Mouse (Mus musculus): ENCODE data around the gene Tbx10.
"Not testable (repeated sequence)": the region's sequence is repeated elsewhere in the genome, so short reads cannot be mapped to it uniquely, and the experiment has no call there.

The Tbx10 gene

DNA sequence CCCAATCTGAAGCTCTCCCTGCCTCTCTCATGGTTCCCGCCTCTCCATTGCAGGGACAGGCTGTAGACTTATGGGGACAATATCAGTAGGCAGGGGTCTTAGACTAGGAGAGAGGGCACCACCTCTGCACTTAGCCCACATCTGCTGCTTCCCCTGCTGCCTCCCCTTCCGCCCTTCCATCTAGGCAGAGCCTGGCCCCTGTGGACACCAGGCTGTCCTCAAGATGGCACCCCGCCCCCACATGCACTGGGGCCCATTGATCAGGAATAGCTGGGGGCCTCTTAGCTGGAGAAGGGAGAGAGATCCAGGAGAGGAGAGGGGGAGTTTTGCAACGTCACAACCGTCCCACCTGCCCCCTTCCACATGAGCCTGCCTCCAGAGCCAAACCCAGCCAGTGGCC lies at the start of gene Tbx10:
Gene Tbx10, plus strand, starts transcription at position 337 of the 400 bp plus-strand sequence.
- no peak for DNase-seq

DNA sequence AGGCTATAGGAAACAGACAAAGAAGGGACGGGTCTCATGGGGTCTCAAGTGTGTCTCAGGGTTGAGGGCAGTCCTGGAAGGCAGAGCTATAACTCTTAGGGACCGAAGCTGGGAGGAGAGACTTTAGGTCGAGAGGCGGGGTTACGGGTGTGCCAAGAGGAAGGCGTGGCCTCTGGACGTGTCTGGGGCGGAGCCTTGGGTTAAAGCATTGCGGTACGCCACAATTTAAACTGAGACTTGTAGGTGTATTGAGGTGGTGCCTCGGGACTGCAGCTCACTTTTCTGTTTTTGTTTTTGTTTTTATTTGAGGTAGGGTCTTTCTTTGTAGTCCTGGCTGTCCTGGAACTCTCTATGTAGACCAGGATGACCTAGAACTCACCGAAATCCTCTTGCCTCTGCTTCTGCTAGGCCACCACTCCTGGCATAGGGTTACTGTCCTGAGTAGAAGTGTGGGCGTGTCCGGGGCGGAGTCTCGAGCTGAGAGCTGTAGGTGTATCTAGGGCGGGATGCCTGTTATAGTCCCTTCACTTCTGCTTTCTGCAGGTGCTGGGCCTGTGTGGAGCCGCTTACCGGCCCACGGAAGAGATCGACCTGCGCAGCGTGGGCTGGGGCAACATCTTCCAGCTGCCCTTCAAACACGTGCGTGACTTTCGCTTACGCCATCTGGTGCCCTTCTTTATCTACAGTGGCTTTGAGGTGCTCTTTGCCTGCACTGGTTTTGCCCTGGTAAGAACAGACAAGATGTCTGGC lies 49.4 kb upstream of the Tbx10 start:
- peak; percentile 52 for DNase-seq

DNA sequence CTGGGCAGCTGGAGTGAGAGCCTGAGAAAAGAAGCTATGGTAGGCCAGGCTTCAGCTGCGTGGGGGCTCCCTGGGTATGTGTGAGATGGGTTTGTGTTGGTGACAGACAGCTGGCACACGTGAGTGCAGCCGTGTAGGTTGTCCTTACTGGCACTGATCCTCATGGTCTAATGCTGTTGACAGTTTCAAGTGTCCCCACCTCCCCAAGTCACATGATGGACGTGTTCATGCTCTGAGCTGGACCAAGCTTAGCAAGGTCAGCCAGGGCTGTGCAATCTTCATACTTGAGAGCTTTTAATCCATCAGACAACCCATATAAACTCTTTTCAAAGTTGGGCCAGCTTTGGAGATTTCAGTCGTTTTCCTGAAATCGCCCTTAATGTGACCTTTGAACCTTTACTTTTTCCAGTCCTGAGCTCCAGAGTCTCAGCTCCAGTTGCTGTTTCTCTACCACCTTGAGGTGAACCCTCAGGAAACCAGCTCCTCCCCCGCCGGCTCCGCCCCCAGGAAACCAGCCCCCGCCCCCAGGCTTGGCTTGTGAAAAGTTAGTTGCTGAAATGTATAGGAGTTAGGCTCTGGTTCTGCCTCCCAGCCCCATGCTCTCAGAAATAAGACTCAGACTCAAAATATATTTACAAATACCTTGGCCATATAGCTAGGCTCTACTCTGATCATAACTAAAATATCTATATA lies 46.5 kb upstream of the Tbx10 start:
- DNase-seq, result peak; percentile 74

DNA sequence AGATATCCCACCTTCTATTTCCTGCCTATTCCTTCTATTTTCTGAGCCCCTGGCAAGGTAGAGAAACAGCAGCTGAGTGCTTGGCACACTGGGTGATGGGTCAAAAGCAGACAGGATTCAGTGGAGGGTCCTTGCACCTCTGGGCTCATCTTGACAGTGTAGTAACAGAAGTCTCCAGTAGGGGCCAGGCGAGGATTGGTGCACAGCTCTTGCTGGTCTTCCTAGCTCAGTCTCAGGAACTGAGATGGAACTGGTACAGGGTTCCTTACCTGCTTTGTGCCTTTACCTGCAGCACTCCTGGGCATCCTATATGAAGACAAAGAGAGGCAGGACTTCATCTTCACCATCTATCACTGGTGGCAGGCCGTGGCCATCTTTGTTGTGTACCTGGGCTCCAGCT lies 45.8 kb upstream of the Tbx10 start:
- peak; percentile 72 for DNase-seq

DNA sequence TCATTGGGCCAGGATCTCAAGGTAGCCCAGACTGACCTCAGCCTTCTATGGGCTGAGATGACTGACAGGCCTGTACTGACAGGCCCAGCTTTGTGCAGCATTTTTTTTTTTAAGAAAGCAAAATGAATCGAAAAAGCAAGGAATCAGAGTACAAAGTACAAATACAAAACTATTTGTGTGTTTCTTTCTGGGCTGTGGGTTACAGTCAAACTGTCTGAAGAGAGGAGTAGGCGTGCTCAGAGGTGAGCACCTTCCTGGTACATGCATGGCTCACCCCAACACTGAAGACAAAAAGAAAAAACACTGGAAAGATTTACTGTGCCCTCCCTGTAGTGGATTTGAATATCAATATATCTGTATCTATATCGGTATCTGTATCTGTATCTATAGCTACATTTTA lies 44.7 kb upstream of the Tbx10 start:
- no peak for DNase-seq

DNA sequence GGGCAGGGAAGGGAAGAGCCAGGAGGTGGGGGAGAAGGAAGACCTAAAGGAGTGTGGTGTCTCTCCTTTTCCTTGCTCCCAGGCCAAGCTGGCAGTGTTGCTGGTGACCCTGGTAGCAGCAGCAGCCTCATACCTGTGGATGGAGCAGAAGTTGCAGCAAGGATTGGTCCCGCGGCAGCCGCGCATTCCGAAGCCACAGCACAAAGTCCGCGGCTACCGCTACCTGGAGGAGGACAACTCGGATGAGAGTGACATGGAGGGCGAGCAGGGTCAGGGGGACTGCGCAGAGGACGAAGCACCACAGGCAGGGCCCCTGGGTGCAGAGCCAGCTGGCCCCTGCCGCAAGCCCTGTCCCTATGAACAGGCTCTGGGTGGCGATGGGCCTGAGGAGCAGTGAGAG lies 44.0 kb upstream of the Tbx10 start:
- DNase-seq, result peak; percentile 50

DNA sequence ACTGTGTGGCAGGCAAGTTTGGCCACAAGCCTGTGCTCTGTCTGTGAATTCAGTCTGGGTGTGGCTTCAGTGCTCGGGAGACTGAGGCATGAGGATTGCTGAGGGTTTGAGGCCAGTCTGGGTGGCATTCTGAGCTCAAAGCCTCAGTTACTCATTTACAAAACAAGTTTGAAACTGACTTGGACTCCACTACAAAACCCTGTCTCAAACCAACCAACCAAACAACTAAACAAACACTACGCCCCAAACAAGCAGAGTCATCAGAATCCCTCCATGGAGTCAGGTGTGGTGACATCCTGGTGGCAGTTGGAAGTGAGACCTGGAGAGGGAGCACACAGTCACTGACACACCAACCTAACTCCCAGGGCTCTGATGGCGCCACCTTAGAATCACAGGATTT lies 42.2 kb upstream of the Tbx10 start:
- peak; percentile 62 for DNase-seq

DNA sequence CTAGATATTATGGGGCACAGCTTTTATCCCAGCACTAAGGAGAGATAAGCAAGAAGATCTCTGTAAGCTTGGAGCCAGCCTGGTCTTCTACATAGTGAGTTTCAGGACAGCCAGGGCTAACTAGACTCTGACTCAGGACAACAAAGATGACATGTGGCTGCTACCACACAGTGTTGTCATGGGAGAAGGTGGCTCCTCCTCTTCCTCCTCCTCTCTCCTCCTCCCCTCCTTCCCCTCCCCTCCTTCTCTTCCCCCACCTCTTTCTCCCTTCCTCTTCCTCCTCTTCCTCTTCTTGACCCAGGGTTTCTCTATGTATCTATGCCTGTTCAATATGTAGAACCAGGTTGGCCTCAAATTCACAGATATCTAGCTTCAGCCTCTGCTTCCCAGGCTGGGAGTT lies 41.1 kb upstream of the Tbx10 start:
- DNase-seq, result no peak

DNA sequence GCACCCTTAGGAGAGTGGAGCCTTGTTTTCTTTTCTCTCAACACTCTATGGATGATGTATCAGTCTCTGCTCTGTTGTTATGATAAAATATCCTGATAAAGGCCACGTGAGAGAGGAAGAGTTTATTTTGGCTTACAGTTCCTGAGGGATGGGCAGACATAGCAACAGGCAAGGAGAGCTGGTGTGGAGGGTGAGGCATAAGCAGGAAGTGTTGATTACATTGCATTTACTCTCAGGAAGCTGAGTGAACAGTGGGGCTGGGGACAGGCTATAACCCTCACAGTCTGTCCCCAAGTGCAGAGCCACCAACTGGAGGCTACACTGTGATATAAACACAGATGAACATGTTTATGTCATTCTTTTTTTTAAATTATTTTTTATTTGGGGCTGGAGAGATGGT lies 40.5 kb upstream of the Tbx10 start:
- DNase-seq, result no peak

DNA sequence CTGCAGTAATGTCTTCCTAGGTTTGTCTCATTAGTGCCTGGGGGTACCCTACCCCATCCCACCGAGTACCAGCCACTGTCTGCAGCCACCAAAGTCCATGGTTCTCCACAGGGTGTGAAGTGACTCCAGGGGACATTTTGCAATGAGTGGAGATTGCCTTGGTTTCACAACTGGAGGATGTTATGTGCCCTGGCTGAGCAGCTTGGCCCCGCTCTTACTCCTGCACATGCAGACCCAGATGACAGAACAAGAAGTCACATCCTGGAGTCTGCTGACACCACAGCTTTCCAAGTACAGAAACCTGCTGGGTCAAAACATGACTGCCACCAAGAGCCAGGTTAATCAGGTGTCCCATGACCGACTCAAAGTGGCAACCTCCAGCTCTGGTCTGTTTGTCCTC lies 37.5 kb upstream of the Tbx10 start:
- no peak for DNase-seq

DNA sequence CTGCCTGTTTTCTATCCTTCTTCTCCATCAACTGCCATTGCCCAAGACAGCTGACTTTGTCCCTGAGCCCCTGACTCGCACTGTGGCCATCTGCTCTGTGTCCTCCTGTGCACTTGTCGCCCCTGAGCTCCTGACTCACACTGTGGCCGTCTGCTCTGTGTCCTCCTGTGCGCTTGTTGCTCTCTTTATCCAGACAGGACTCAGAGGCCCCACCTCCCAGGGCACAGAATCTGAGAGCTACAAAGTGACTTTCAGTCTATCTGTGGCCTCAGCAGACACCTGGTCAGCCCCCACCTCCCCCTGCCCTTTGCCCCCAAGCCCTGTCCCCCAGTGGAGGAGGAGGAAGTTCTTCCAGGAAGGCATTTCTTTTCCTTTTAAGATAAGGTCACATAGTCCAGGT lies 36.7 kb upstream of the Tbx10 start:
- no peak for DNase-seq

DNA sequence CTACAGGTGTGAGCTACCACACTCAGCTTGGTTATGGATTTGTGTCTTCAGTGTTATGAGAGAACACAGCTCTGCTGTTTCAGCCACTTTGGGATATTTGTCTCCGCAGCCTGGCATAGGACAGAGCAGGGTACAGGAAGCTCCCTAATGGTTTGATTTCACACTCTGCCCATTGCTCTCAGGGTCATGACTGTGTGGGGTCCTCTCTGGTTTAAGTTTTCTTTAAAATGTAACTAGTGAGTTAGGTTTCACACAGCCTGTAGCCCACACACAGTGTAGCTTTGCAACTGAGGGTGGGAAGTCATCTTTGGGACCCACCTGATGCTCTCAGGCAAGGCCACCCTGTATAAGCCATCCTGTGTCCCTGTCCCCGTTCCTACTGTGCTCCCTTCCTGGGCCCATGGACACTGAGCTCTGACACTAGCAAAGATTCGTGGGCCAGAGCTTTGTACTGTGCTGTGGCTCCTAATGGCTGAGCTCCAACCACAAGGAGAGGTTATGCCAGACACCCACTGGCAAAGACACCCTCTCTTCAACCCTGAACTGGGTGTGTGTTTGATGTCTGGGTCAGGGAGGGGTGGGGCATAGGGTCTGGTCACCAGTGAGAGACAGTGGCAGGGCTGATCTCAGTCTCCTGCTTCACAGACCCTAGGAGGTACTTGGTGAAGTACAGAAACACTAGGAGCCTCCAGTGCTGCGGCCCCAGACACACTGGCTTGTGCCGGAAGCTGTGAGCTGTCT lies 35.1 kb upstream of the Tbx10 start:
- peak; percentile 50 for DNase-seq

DNA sequence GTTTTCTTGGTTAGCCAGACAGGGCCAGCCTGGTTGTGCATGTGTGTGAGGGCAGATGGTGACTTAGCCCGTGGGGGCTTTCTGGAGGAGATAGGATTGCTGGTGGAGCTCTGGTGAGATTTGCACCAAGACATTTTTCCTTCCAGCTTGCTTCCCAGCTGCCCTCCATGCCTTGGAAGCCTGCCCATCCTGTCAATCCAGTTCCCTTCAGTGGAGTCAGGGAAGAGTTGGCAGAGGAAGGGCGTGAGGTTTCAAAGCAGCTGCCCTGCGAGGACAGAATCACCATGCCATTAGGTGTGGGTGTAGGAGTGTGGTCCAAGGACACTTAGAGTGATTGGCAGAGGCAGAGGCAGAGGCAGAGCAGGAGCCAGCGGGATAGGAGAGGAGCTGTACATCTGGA lies 34.1 kb upstream of the Tbx10 start, which contains the start of gene Aldh3b3:
Gene Aldh3b3, plus strand, starts transcription at position 176 of the 400 bp plus-strand sequence.
- DNase-seq, result peak; percentile 35

DNA sequence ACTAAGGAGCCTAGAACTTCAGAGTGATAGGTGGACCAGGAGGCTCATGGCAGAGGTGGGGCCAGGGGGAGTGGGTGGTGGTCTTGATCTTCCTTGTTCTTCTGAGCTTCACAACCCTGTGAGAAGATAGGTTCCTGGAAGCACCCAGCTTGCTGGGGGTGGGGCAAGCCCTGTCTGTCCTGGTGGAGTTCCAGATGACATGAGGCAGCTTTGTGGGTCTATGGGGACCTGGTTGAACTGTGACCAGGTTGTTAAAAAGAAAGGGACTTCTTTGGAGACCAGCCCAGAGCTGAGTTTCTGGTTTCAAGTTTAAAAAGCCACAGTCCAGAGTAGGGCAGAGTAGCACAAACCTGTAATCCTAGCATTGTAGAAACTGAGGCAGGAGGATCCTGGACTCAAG lies 33.5 kb upstream of the Tbx10 start:
- peak; percentile 68 for DNase-seq

DNA sequence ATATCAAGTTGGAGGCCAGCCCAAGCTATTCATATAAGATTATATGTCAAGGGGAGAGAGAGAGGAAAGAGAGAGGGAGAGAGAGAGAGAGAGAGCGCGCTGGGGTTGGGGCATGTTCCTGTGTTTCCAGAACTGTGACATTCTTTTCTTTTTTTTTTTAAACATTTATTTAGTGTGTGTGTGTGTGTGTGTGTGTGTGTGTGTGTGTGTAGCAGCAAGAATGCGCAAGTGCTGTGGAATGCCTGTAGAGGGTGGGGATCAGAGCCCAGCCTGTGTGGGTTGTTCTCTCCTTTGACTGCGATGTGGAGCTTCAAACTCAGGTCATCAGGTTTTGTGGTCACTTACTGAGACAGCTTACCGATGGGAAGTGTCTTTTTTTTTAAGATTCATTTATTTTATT lies 32.3 kb upstream of the Tbx10 start:
- no peak for DNase-seq

DNA sequence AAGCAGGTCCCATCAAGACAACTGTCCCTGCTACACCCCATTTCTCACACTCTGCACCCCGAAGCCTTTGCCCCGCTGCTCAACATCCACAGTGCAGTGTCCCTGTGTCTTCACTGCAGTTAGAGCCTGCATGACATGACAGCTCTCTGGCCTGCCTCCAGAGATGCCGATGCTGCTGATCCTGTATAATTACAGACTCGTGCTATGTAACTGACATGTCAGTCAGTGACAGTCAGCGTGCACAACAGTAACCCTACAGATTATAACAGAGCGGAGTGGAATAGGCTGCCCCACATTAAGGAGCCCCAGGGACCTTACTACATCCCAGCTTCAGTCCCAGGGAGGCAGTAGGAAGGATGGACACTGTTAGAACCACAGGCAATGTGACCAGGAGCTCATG lies 30.7 kb upstream of the Tbx10 start:
- DNase-seq, result not testable (repeated sequence)

DNA sequence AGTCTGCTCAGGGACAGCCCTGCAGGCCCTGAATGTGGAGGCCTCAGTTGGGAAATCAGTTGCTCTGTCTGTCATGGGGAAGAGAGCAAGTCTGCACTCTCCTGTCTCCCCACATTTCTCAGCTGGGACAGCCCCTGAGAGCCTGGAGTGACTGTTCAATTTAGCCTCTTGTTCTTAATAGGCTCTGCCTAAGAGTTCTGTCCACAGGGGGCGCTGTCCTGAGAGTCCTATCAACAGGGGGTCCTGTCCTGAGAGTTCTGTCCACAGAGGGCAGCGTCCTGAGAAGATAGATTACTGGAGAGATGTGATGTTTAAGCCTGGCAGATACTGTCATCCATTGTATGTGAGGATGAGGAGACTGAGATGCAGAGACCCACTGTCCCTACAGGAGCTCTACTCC lies 30.1 kb upstream of the Tbx10 start:
- no peak for DNase-seq

DNA sequence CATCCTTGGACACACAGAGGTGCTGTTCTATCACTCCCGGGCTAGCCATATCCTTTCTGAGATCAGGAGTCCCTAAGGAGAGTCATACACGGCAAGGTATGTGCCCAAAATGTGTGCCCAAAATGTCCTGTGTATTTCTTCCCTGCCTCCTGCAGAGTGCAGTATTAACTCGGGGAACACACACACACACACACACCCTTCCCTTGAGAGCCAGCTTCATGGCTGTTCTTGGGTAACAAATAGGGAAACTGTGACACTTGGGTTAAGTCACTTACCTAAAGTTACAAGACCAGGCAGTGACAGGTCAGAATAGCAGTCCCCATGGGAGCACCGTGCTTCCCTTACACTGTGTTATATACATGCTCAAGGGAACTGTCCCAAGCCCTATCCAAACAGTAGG lies 28.5 kb upstream of the Tbx10 start:
- DNase-seq, result no peak

DNA sequence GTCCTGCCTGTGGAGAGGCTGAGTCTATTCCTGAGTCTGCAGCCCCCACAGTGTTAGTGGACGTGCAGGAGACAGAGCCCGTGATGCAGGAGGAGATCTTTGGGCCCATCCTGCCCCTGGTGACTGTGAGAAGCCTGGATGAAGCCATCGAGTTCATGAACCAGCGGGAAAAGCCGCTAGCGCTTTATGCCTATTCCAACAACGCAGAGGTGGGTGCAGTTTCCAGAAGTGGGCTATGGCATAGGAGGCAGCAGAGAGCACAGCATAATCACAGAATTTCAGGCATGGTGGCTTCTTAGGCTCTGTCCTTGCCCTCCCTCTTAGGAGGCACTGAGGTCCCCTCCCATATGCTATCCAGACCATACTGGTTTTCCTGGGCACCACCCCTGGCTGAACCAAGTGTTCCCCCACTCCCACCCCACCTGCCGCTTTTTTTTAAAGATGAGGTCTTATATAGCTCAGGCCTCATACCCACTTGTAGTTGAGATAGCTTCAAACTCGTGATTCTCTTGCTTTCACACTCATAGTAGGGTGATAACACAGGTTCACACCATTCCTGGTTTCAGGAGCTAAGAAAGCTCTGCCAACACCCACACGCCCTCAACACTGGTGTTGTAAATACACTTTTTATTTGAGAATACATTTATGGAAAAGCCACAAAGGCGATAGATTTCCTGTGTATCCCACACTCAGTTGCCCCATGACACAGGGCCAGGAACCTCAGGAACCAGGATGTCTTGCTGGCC lies 26.0 kb upstream of the Tbx10 start:
- no peak for DNase-seq

DNA sequence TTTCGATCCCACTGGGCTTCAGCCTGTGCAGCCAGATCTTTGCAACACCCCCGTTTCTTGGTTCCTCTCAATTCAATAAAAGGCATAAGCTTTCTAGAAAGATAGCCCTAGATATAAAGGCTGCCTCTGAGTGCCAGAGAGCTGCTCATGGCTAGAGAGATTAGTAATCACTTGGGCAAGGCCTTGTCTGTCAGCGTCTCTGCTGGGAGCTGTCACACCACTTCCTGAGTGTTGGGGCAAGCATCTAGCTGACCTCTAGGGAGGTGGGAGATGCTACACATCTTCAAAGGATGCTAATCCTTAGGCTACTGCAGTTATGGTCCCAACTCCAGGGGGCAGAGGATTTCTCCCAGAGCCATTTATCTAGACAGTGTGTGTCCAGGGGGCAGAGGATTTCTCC lies 25.3 kb upstream of the Tbx10 start:
- no peak for DNase-seq

DNA sequence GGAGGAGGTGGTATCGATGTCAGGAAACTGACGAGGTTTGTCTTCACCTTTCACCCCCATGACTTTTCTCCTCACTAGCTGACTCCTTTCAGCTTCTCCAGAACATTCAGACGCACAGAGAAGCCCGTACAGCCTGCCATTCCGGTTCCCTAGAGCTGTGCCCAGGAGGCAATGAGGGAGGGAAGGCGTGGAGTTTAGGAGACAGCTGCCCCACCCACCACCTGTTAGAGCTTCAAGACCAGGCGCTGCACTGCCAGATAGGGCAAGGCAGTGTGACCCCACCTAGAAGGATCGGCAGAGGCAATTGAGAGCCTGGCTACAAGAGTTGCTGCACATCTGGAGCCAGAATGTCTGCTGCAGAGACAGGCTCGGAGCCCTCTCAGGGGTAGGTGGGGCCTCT lies 20.3 kb upstream of the Tbx10 start, which contains the start of gene Aldh3b2:
Gene Aldh3b2, plus strand, starts transcription at position 100 of the 400 bp plus-strand sequence.
- no peak for DNase-seq

DNA sequence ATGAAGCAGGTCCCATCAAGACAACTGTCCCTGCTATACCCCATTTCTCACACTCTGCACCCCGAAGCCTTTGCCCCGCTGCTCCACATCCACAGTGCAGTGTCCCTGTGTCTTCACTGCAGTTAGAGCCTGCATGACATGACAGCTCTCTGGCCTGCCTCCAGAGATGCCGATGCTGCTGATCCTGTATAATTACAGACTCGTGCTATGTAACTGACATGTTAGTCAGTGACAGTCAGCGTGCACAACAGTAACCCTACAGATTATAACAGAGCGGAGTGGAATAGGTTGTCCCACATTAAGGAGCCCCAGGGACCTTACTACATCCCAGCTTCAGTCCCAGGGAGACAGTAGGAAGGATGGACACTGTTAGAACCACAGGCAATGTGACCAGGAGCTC lies 17.9 kb upstream of the Tbx10 start:
- not testable (repeated sequence) for DNase-seq

DNA sequence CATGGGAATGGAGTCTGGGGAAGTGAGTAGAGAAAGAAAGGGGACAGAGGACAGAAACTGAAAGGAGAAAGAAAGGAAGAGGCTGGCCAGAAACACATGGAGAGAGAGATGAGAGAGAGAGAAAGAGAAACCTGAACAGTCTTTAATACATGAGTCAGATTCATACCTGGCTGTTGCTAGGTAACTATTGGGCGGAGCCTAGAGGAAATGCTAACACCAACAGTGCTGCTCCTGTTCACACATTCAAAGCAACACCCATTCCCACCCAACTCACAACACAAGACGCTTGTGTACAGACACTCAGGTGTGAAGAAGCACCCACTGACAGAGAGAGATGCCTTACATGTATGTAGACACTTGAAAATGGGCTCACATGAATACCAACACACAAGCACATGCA lies 16.7 kb upstream of the Tbx10 start:
- DNase-seq, result no peak

All from kidney, adult 11 months (tissue).